Mouse (Mus musculus) embryonic fibroblast, embryonic 13.5 days (primary cell): Measurements from ENCODE around the gene Sema4c.

Experiments
- CTCF ChIP-seq: IDR thresholded peaks from 2 replicates; pipeline ENCODE4 v1.5.1; 2011; ENCODE audit warnings: mild to moderate bottlenecking, control low read depth, low read length, moderate library complexity, borderline replicate concordance; ENCODE audit not compliant: insufficient read depth
- POLR2A ChIP-seq: IDR thresholded peaks from 2 replicates; pipeline ENCODE4 v1.6.1; 2011; ENCODE audit warnings: low read depth, mild to moderate bottlenecking, control low read depth, low read length, moderate library complexity

DNA sequence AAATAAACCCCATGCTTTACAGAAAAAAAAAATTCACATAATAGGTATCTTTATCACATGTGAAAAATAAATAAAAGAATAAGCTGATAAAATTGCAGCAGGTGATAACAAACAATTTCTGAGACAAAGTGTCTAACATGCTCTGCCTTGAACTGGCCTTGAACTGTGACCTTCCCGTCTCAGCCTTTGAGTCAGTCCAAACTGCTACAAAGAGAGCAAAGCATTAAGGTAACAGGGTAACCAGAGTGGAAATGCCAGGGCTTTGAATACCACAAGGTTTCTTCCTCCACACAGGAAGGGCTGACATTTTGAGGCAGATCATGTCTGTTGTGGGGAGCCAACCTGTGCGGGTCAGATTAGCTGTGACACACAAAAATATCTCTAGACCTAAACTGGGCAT is 12.8 kb downstream of the Sema4c start:
- TF ChIP-seq CTCF: no peak
- no peak for TF ChIP-seq POLR2A
